Mouse (Mus musculus): ENCODE results near the gene Nhsl1. TPM values are rescaled to one million over a fixed set of nuclear protein-coding genes. Genes with fewer than 3 reads are reported as not detected.

The Nhsl1 gene
- polyA plus RNA-seq, 1 experiment, result 44.6 TPM

- Histone ChIP-seq H3K27ac (ENCODE audit: insufficient read depth, low read depth, low read length) (no peak overlapping the region), H3K4me3 (ENCODE audit: low read depth, low read length) (no peak overlapping the region), H3K27me3 (ENCODE audit: control insufficient read depth, insufficient read depth, low read length) (no peaks in the 10 kb centered on the region), H3K4me1 (ENCODE audit: control insufficient read depth, insufficient read depth, insufficient read length, low read length) (no peaks in the 10 kb centered on the region), H3K36me3 (ENCODE audit: control insufficient read depth, insufficient read depth, low read length) (no peaks in the 10 kb centered on the region)
- WGBS, result 58% methylated on average over 5 of the region's 5 CpGs
- TF ChIP-seq POLR2A (IDR thresholded peaks at IDR 0.05; ENCODE audit: low read depth, low read length) (no peak), CTCF (IDR thresholded peaks at IDR 0.05; ENCODE audit: extremely low read depth, insufficient read length, insufficient replicate concordance, low read depth, low read length) (no peak)
Measured at GRCm38 (mm10) chr10:18358461-18358860, 39.7 kb downstream of the Nhsl1 start.

GRCm38 (mm10) chr10:18360175-18360574 lies 41.4 kb downstream of the Nhsl1 start:
- no peak for TF ChIP-seq POLR2A (IDR thresholded peaks at IDR 0.05; ENCODE audit: low read depth, low read length)
- TF ChIP-seq CTCF (IDR thresholded peaks at IDR 0.05; ENCODE audit: extremely low read depth, insufficient read length, insufficient replicate concordance, low read depth, low read length), result no peak
- 88% methylated on average over 6 of the region's 6 CpGs for WGBS
- no peak overlapping the region for H3K27ac ChIP-seq (ENCODE audit: insufficient read depth, low read depth, low read length)
- H3K4me3 ChIP-seq (ENCODE audit: low read depth, low read length), result no peak overlapping the region
- peaks cover 4% of the 10 kb centered on the region; the same call in 1 of the 2 replicates for H3K4me1 ChIP-seq (ENCODE audit: control insufficient read depth, insufficient read depth, insufficient read length, low read length)
- H3K36me3 ChIP-seq (ENCODE audit: control insufficient read depth, insufficient read depth, low read length), result no peaks in the 10 kb centered on the region
- no peaks in the 10 kb centered on the region for H3K27me3 ChIP-seq (ENCODE audit: control insufficient read depth, insufficient read depth, low read length)

- WGBS, result 78% methylated on average over 6 of the region's 6 CpGs
- Histone ChIP-seq H3K4me1 (ENCODE audit: control insufficient read depth, insufficient read depth, insufficient read length, low read length) (peaks cover 5% of the 10 kb centered on the region; the same call in 1 of the 2 replicates), H3K36me3 (ENCODE audit: control insufficient read depth, insufficient read depth, low read length) (no peaks in the 10 kb centered on the region), H3K4me3 (ENCODE audit: low read depth, low read length) (no peak overlapping the region), H3K27me3 (ENCODE audit: control insufficient read depth, insufficient read depth, low read length) (no peaks in the 10 kb centered on the region), H3K27ac (ENCODE audit: insufficient read depth, low read depth, low read length) (no peak overlapping the region)
- TF ChIP-seq CTCF (IDR thresholded peaks at IDR 0.05; ENCODE audit: extremely low read depth, insufficient read length, insufficient replicate concordance, low read depth, low read length) (no peak), POLR2A (IDR thresholded peaks at IDR 0.05; ENCODE audit: low read depth, low read length) (no peak)
Measured at GRCm38 (mm10) chr10:18365432-18365831, 46.6 kb downstream of the Nhsl1 start.

GRCm38 (mm10) chr10:18366697-18367096 lies 47.9 kb downstream of the Nhsl1 start:
- H3K4me1 ChIP-seq (ENCODE audit: control insufficient read depth, insufficient read depth, insufficient read length, low read length), result peaks cover 5% of the 10 kb centered on the region; the same call in 1 of the 2 replicates
- TF ChIP-seq CTCF (IDR thresholded peaks at IDR 0.05; ENCODE audit: extremely low read depth, insufficient read length, insufficient replicate concordance, low read depth, low read length) (no peak), POLR2A (IDR thresholded peaks at IDR 0.05; ENCODE audit: low read depth, low read length) (no peak)
- 89% methylated on average over 7 of the region's 7 CpGs for WGBS
- H3K36me3 ChIP-seq (ENCODE audit: control insufficient read depth, insufficient read depth, low read length), result no peaks in the 10 kb centered on the region
- H3K27ac ChIP-seq (ENCODE audit: insufficient read depth, low read depth, low read length), result no peak overlapping the region
- no peak overlapping the region for H3K4me3 ChIP-seq (ENCODE audit: low read depth, low read length)
- H3K27me3 ChIP-seq (ENCODE audit: control insufficient read depth, insufficient read depth, low read length), result no peaks in the 10 kb centered on the region

GRCm38 (mm10) chr10:18368111-18368510 lies 49.3 kb downstream of the Nhsl1 start:
- WGBS, result 94% methylated on average over 8 of the region's 8 CpGs
- TF ChIP-seq CTCF (IDR thresholded peaks at IDR 0.05; ENCODE audit: extremely low read depth, insufficient read length, insufficient replicate concordance, low read depth, low read length) (no peak), POLR2A (IDR thresholded peaks at IDR 0.05; ENCODE audit: low read depth, low read length) (no peak)
- Histone ChIP-seq H3K4me1 (ENCODE audit: control insufficient read depth, insufficient read depth, insufficient read length, low read length) (peaks cover 5% of the 10 kb centered on the region; the same call in 1 of the 2 replicates), H3K36me3 (ENCODE audit: control insufficient read depth, insufficient read depth, low read length) (no peaks in the 10 kb centered on the region), H3K4me3 (ENCODE audit: low read depth, low read length) (no peak overlapping the region), H3K27me3 (ENCODE audit: control insufficient read depth, insufficient read depth, low read length) (no peaks in the 10 kb centered on the region), H3K27ac (ENCODE audit: insufficient read depth, low read depth, low read length) (no peak overlapping the region)

- Histone ChIP-seq H3K27ac (ENCODE audit: insufficient read depth, low read depth, low read length) (peak overlapping the region; percentile 60), H3K36me3 (ENCODE audit: control insufficient read depth, insufficient read depth, low read length) (no peaks in the 10 kb centered on the region), H3K4me3 (ENCODE audit: low read depth, low read length) (peak overlapping the region; percentile 51), H3K4me1 (ENCODE audit: control insufficient read depth, insufficient read depth, insufficient read length, low read length) (peaks cover 1% of the 10 kb centered on the region; the same call in 1 of the 2 replicates), H3K27me3 (ENCODE audit: control insufficient read depth, insufficient read depth, low read length) (no peaks in the 10 kb centered on the region)
- WGBS, result 20% methylated on average over 17 of the region's 17 CpGs
- TF ChIP-seq CTCF (IDR thresholded peaks at IDR 0.05; ENCODE audit: extremely low read depth, insufficient read length, insufficient replicate concordance, low read depth, low read length) (no peak), POLR2A (IDR thresholded peaks at IDR 0.05; ENCODE audit: low read depth, low read length) (no peak)
Measured at GRCm38 (mm10) chr10:18370475-18371286, 51.9 kb downstream of the Nhsl1 start.

GRCm38 (mm10) chr10:18371866-18372265 lies 53.1 kb downstream of the Nhsl1 start:
- TF ChIP-seq POLR2A (IDR thresholded peaks at IDR 0.05; ENCODE audit: low read depth, low read length), result no peak
- no peak for TF ChIP-seq CTCF (IDR thresholded peaks at IDR 0.05; ENCODE audit: extremely low read depth, insufficient read length, insufficient replicate concordance, low read depth, low read length)
- Histone ChIP-seq H3K27ac (ENCODE audit: insufficient read depth, low read depth, low read length) (no peak overlapping the region), H3K27me3 (ENCODE audit: control insufficient read depth, insufficient read depth, low read length) (no peaks in the 10 kb centered on the region), H3K36me3 (ENCODE audit: control insufficient read depth, insufficient read depth, low read length) (no peaks in the 10 kb centered on the region), H3K4me3 (ENCODE audit: low read depth, low read length) (peak overlapping the region; percentile 51; the same call in 1 of the 2 replicates), H3K4me1 (ENCODE audit: control insufficient read depth, insufficient read depth, insufficient read length, low read length) (peaks cover 1% of the 10 kb centered on the region; the same call in 1 of the 2 replicates)
- WGBS, result 66% methylated on average over 13 of the region's 13 CpGs
